In the genomic region with DNA sequence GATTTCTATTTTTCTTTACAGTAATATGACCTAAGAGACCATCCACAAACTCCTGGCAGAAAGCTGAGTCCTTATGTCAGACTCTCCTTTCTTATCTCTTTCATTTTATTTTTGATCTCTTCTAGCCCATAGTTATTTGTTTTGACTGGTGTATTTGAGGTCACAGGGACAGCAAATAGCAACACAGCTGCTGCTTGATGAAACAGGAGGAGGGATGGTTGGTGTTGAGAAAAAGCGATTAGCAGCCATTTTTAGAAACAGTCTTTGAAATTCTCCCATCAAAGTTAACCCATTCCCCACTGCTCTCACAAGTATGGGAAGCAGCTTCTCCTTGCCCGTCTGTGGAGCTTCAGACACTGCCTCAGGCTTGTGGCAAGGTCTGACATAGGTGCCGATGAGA, we compare ENCODE assay signal across 30 mouse cellular contexts. TPM values are rescaled to one million over a fixed set of nuclear protein-coding genes. Genes with fewer than 3 reads are reported as not detected.
DNase-seq lines count a peak whose midpoint lies in the region; ATAC-seq and TF ChIP-seq lines count a peak whose summit lies in the region.
"Had no signal": no experiment of that assay in that cellular context is flagged by ENCODE, and none has a peak within 500 bp of the region (broad histone marks: within the 10 kb centered on the region; RNA-seq: fewer than 3 reads in every experiment).

No protein-coding gene starts in this region.

- ATAC-seq in heart, embryonic 14.5 days (ENCODE audit: insufficient number of reproducible peaks, insufficient read depth, low FRiP score, low read depth) = no peak
- ATAC-seq: forebrain, embryonic 13.5 days; inflammation-experienced regulatory T-cells, adult 6 months; midbrain, embryonic 13.5 days had no signal

- H3K79me2 ChIP-seq in heart, adult 2 months (replicated peaks; ENCODE audit: control insufficient read depth, insufficient read depth, low read length) = no peaks in the 10 kb centered on the region

- peak overlapping the region; percentile 24; the same call in 1 of the 2 replicates for H3K4me2 ChIP-seq in heart, embryonic 14.5 days (ENCODE audit: low read length)
- H3K4me2 ChIP-seq: embryonic facial prominence, embryonic 15.5 days; forebrain, embryonic 13.5 days; hindbrain, embryonic 15.5 days; midbrain, embryonic 13.5 days had no signal

- no peak for TF ChIP-seq CTCF in heart, adult 2 months (IDR thresholded peaks at IDR 0.05)
- TF ChIP-seq CTCF in layer of hippocampus, adult 2 months (conservative IDR thresholded peaks at IDR 0.05) = no peak

- no peak for TF ChIP-seq POLR2A in heart, adult 2 months (IDR thresholded peaks at IDR 0.05; ENCODE audit: insufficient read depth, low read depth, low read length)

- intact Hi-C loops in heart, adult 2 months (cut with DNase I) = no loop called here
- intact Hi-C loops in heart, postnatal 25 days (cut with DNase I) = no loop called here

- peak overlapping the region; percentile 34 for H3K27ac ChIP-seq in heart, adult 2 months
- peak overlapping the region; percentile 35 to 68; a peak in 3 of 4 replicates for H3K27ac ChIP-seq in heart, embryonic 14.5 days (replicated peaks in 1 of 2; ENCODE audit: control insufficient read depth in 1 of 2, insufficient read depth in 1 of 2, low read depth in 2 of 2, low read length in 2 of 2)
- H3K27ac ChIP-seq in layer of hippocampus, adult 2 months = peak overlapping the region; percentile 47
- H3K27ac ChIP-seq: embryonic facial prominence, embryonic 10.5 days; embryonic facial prominence, embryonic 15.5 days; forebrain, embryonic 13.5 days; hindbrain, embryonic 15.5 days; kidney, postnatal 0 days; liver, embryonic 14.5 days; macrophage; midbrain, embryonic 13.5 days had no signal

- H3K4me1 ChIP-seq in heart, adult 2 months (ENCODE audit: control insufficient read depth, insufficient read depth, low read length) = peaks cover 4% of the 10 kb centered on the region
- H3K4me1 ChIP-seq in heart, embryonic 14.5 days (ENCODE audit: control insufficient read depth in 2 of 2, insufficient read depth in 2 of 2, low read length in 2 of 2) = peaks cover 10 to 23% of the 10 kb centered on the region in 2 experiments
- H3K4me1 ChIP-seq: embryonic facial prominence, embryonic 15.5 days; forebrain, embryonic 13.5 days; hindbrain, embryonic 15.5 days; midbrain, embryonic 13.5 days had no signal

- no peak for DNase-seq in heart, adult 2 months
- DNase-seq in heart, postnatal 25 days (ENCODE audit: low spot score) = no peak
- no peak for DNase-seq in heart, adult 8-10 months (ENCODE audit: low spot score)
- DNase-seq in layer of hippocampus, adult 2 months (ENCODE audit: low spot score in 2 of 2) = no peak
- DNase-seq in layer of hippocampus, postnatal 36 days = no peak
- no peak for DNase-seq in cerebellum, adult 11 months
- DNase-seq: adrenal gland, postnatal 14 days; cerebellum, adult 2 months; cerebellum, postnatal 14 days; gastrocnemius, postnatal 36 days; kidney, adult 11 months; layer of hippocampus, adult 9-11 months; liver; lung, adult 2 months; lung, postnatal 10 days; retina, postnatal 1 day; right cerebral cortex, postnatal 14 days had no signal

- H3K36me3 ChIP-seq in heart, adult 2 months (ENCODE audit: control insufficient read depth, insufficient read depth, low read length) = peaks cover 2% of the 10 kb centered on the region; the same call in 1 of the 2 replicates
- no peaks in the 10 kb centered on the region for H3K36me3 ChIP-seq in heart, embryonic 14.5 days (ENCODE audit: control insufficient read depth, insufficient read depth, low read length)
- H3K36me3 ChIP-seq: embryonic facial prominence, embryonic 10.5 days; embryonic facial prominence, embryonic 15.5 days; hindbrain, embryonic 15.5 days; midbrain, embryonic 13.5 days had no signal

- TF ChIP-seq EP300 in heart, adult 2 months (IDR thresholded peaks at IDR 0.05; ENCODE audit: insufficient read depth, low read depth, low read length) = no peak

- no peak overlapping the region for H3K4me3 ChIP-seq in heart, adult 2 months
- no peak overlapping the region for H3K4me3 ChIP-seq in heart, embryonic 14.5 days (ENCODE audit: control insufficient read depth in 1 of 2, insufficient read depth in 1 of 2, low read depth in 1 of 2, low read length in 2 of 2)
- H3K4me3 ChIP-seq in layer of hippocampus, adult 2 months = no peak overlapping the region
- H3K4me3 ChIP-seq: embryonic facial prominence, embryonic 10.5 days; embryonic facial prominence, embryonic 15.5 days; forebrain, embryonic 13.5 days; hindbrain, embryonic 15.5 days; midbrain, embryonic 13.5 days had no signal

- H3K9me3 ChIP-seq in heart, embryonic 14.5 days (ENCODE audit: control insufficient read depth, low read length) = no peaks in the 10 kb centered on the region
- H3K9me3 ChIP-seq: embryonic facial prominence, embryonic 10.5 days; embryonic facial prominence, embryonic 15.5 days; forebrain, embryonic 13.5 days; hindbrain, embryonic 15.5 days; midbrain, embryonic 13.5 days had no signal

- WGBS in heart, adult 2 months = 49% methylated on average over 3 of the region's 3 CpGs
- 29% methylated on average over 3 of the region's 3 CpGs for WGBS in heart, embryonic 14.5 days

- H3K9ac ChIP-seq in heart, adult 2 months (ENCODE audit: low read depth, low read length) = no peak overlapping the region
- no peak overlapping the region for H3K9ac ChIP-seq in heart, embryonic 14.5 days (ENCODE audit: low read length)
- H3K9ac ChIP-seq: embryonic facial prominence, embryonic 15.5 days; forebrain, embryonic 13.5 days; hindbrain, embryonic 15.5 days; liver, embryonic 14.5 days; midbrain, embryonic 13.5 days had no signal

- no peaks in the 10 kb centered on the region for H3K27me3 ChIP-seq in heart, adult 2 months (ENCODE audit: control insufficient read depth, insufficient read depth, low read length)
- no peaks in the 10 kb centered on the region for H3K27me3 ChIP-seq in heart, embryonic 14.5 days (ENCODE audit: control insufficient read depth, insufficient read depth, low read length)
- H3K27me3 ChIP-seq: embryonic facial prominence, embryonic 15.5 days; forebrain, embryonic 13.5 days; hindbrain, embryonic 15.5 days; midbrain, embryonic 13.5 days had no signal

RNA-seq across cellular contexts. Expression of a gene that starts 12.8 kb away (rescaled TPM):
- total RNA-seq in heart, adult 2 months (2021) = 100 to 1,000 TPM; 119 to 140 TPM
- polyA plus RNA-seq in heart, adult 2 months (2012; rRNA removed) = 107 and 150 TPM in 2 replicates
- 100 to 1,000 TPM; 119 to 135 TPM for total RNA-seq in heart, postnatal 25 days (2021)
- 6.5 and 6.7 TPM in 2 replicates for polyA plus RNA-seq in heart, embryonic 14.5 days (2014; fragmentation: Nextera tagmentation; extraction: Ambion mirVana)
- 100 to 1,000 TPM; 141 to 151 (median 146) TPM for total RNA-seq in heart, adult 8-10 months (2022)
- total RNA-seq in layer of hippocampus, adult 2 months (2021) = 10 to 100 TPM; 83.3 to 90.8 TPM
- total RNA-seq in layer of hippocampus, postnatal 36 days (2021) = 10 to 100 TPM; 86.7 to 87.4 TPM
- total RNA-seq: hematopoietic stem cell, adult 5-6 weeks; megakaryocyte-erythroid progenitor cell, adult 5-6 weeks; MEL had no signal
- polyA plus RNA-seq: liver, embryonic 14.5 days; macrophage had no signal
